Comparison of ENCODE assay signal across 8 mouse cellular contexts in genomic region chr7:89980133-89980484, GRCm38 (mm10). TPM values are rescaled to one million over a fixed set of nuclear protein-coding genes. Genes with fewer than 3 reads are reported as not detected.
DNase-seq lines count a peak whose midpoint lies in the region; ATAC-seq and TF ChIP-seq lines count a peak whose summit lies in the region.

No protein-coding gene starts in this region.

- H3K9me3 ChIP-seq in kidney, postnatal 0 days (replicated peaks; ENCODE audit: low read length), result no peaks in the 10 kb centered on the region
- no peaks in the 10 kb centered on the region for H3K9me3 ChIP-seq in embryonic facial prominence, embryonic 10.5 days

- no peak for TF ChIP-seq POLR2A in myocyte (IDR thresholded peaks at IDR 0.05; ENCODE audit: insufficient read length, low read depth)

- TF ChIP-seq CTCF in kidney, postnatal 0 days (IDR thresholded peaks at IDR 0.05; ENCODE audit: low read depth), result no peak

- H3ac ChIP-seq in myocyte (ENCODE audit: control insufficient read depth, insufficient read length), result peak overlapping the region; percentile 91

- ATAC-seq in kidney, postnatal 0 days (replicated peaks; ENCODE audit: low FRiP score, low read depth), result no peak; the same call in 1 of the 2 replicates
- peak; percentile 25 for ATAC-seq in inflammation-experienced regulatory T-cells, adult 6 months

- peak overlapping the region; percentile 69 for H3K4me3 ChIP-seq in kidney, postnatal 0 days (replicated peaks; ENCODE audit: low read depth, low read length)
- H3K4me3 ChIP-seq in embryonic facial prominence, embryonic 10.5 days, result peak overlapping the region; percentile 89
- peak overlapping the region; percentile 96 for H3K4me3 ChIP-seq in myocyte

- H3K79me2 ChIP-seq in myocyte (ENCODE audit: control insufficient read depth, insufficient read depth), result peaks cover 46% of the 10 kb centered on the region

- peak overlapping the region; percentile 98 for H3K27ac ChIP-seq in kidney, postnatal 0 days
- H3K27ac ChIP-seq in embryonic facial prominence, embryonic 10.5 days (replicated peaks), result peak overlapping the region; percentile 99

- H3K27me3 ChIP-seq in kidney, postnatal 0 days (ENCODE audit: insufficient read depth, low read length), result no peaks in the 10 kb centered on the region
- H3K27me3 ChIP-seq in embryonic facial prominence, embryonic 10.5 days (replicated peaks; ENCODE audit: low read depth, poor library complexity, severe bottlenecking), result no peaks in the 10 kb centered on the region
- H3K27me3 ChIP-seq in myocyte (ENCODE audit: control insufficient read depth, insufficient read depth, insufficient read length), result no peaks in the 10 kb centered on the region

- H3K4me2 ChIP-seq in kidney, postnatal 0 days (ENCODE audit: low read length), result peak overlapping the region; percentile 81
- peak overlapping the region; percentile 86 for H3K4me2 ChIP-seq in myocyte (ENCODE audit: low read depth)

- H3K36me3 ChIP-seq in kidney, postnatal 0 days (ENCODE audit: insufficient read depth, low read length), result peaks cover 11% of the 10 kb centered on the region; the same call in 1 of the 2 replicates
- H3K36me3 ChIP-seq in embryonic facial prominence, embryonic 10.5 days (replicated peaks), result peaks cover 24% of the 10 kb centered on the region
- H3K36me3 ChIP-seq in myocyte (ENCODE audit: control insufficient read depth, insufficient read depth), result peaks cover 13% of the 10 kb centered on the region

- WGBS in kidney, postnatal 0 days, result under 1% methylated on average over 31 of the region's 31 CpGs
- under 1% methylated on average over 31 of the region's 31 CpGs for WGBS in embryonic facial prominence, embryonic 10.5 days

- DNase-seq in kidney, postnatal 0 days (ENCODE audit: low spot score), result no peak
- no peak for DNase-seq in kidney, adult 9 months
- no peak for DNase-seq in embryonic facial prominence, embryonic 10.5 days (ENCODE audit: low spot score)
- DNase-seq in left cerebral cortex, adult 18-20 months (ENCODE audit: low spot score in 2 of 2), result no peak
- DNase-seq in right cerebral cortex, adult 2 months (ENCODE audit: low spot score in 2 of 2), result no peak
- DNase-seq in B cell, adult 2 months, result no peak

- H3K9ac ChIP-seq in kidney, postnatal 0 days (ENCODE audit: low read depth, low read length), result peak overlapping the region; percentile 79

- H3K4me1 ChIP-seq in kidney, postnatal 0 days (replicated peaks; ENCODE audit: insufficient read depth, low read length), result peaks cover 7% of the 10 kb centered on the region; the same call in 1 of the 2 replicates
- H3K4me1 ChIP-seq in embryonic facial prominence, embryonic 10.5 days, result peaks cover 26% of the 10 kb centered on the region

TF ChIP-seq in myocyte, 11 proteins besides CTCF, POLR2A, EP300 and RAD21:
- TF ChIP-seq REST (IDR thresholded peaks at IDR 0.05; ENCODE audit: insufficient read depth, insufficient read length), result no peak
- TF ChIP-seq MYOG (IDR thresholded peaks at IDR 0.05; ENCODE audit: control insufficient read depth in 1 of 3, insufficient read depth in 1 of 3, insufficient read length in 2 of 3, low read depth in 2 of 3), result no peak
- no peak for TF ChIP-seq TCF12 (IDR thresholded peaks at IDR 0.05; ENCODE audit: insufficient read depth, poor library complexity, severe bottlenecking)
- TF ChIP-seq CEBPB (IDR thresholded peaks at IDR 0.05; ENCODE audit: insufficient read depth, poor library complexity, severe bottlenecking), result no peak
- no peak for TF ChIP-seq TCF3 (IDR thresholded peaks at IDR 0.05; ENCODE audit: insufficient read length, low read depth)
- TF ChIP-seq POLR2AphosphoS2 (IDR thresholded peaks at IDR 0.05; ENCODE audit: insufficient read length, low read depth), result no peak
- no peak for TF ChIP-seq MAX (IDR thresholded peaks at IDR 0.05; ENCODE audit: low read depth)

RNA-seq across cellular contexts. Expression of gene Eed, which starts 0.7 kb away (rescaled TPM):
- polyA plus RNA-seq in kidney, postnatal 0 days (2015; fragmentation: Nextera tagmentation; extraction: Ambion mirVana), result 51.0 and 54.3 TPM in 2 replicates
- polyA plus RNA-seq in embryonic facial prominence, embryonic 10.5 days (2016; fragmentation: Nextera tagmentation; extraction: Ambion mirVana), result 89.6 and 89.7 TPM in 2 replicates
- polyA plus RNA-seq in inflammation-experienced regulatory T-cells, adult 6 months (2017; shearing (Covaris generic)), result 10 to 100 TPM; 75.2 to 96.7 (median 91.0) TPM
- 25.7 TPM for polyA plus RNA-seq in myocyte (2012; fragmentation: generic; extraction: Trizol)
- total RNA-seq in left cerebral cortex, adult 18-20 months (2021), result 10 to 100 TPM; 34.2 to 39.2 TPM

RNA-seq across cellular contexts. Expression of gene Hikeshi, which starts 39.1 kb away (rescaled TPM):
- polyA plus RNA-seq in kidney, postnatal 0 days (2015; fragmentation: Nextera tagmentation; extraction: Ambion mirVana), result 138 and 145 TPM in 2 replicates
- 149 and 159 TPM in 2 replicates for polyA plus RNA-seq in embryonic facial prominence, embryonic 10.5 days (2016; fragmentation: Nextera tagmentation; extraction: Ambion mirVana)
- polyA plus RNA-seq in inflammation-experienced regulatory T-cells, adult 6 months (2017; shearing (Covaris generic)), result 100 to 1,000 TPM in 1 of 3 experiments, 10 to 100 TPM in 2; 67.1 to 106 (median 76.4) TPM
- polyA plus RNA-seq in myocyte (2012; fragmentation: generic; extraction: Trizol), result 59.5 TPM
- total RNA-seq in left cerebral cortex, adult 18-20 months (2021), result 10 to 100 TPM; 83.6 to 84.5 TPM
